Mouse (Mus musculus) frontal cortex, postnatal 14 days (tissue): ENCODE measurements around the gene C1galt1.

Experiments used
- DNase-seq, 2 experiments: peaks; one replicate each; pipeline ENCODE4 v3.0.0; 2022; ENCODE audit warnings: low spot score in 2 of 2

Gene C1galt1

GRCm38 (mm10) chr6:7844802-7845679 lies at the start of gene C1galt1:
C1galt1 (plus strand) TSS chr6:7844842.
- peak in 1 of 2 experiments; percentile 11 for DNase-seq

- no peak for DNase-seq
Measured at GRCm38 (mm10) chr6:7799969-7800368, 44.7 kb upstream of the C1galt1 start.

- no peak for DNase-seq
Measured at GRCm38 (mm10) chr6:7803765-7804542, 40.7 kb upstream of the C1galt1 start.

GRCm38 (mm10) chr6:7814146-7814545 lies 30.5 kb upstream of the C1galt1 start:
- DNase-seq, result no peak

- no peak for DNase-seq
Measured at GRCm38 (mm10) chr6:7816233-7816632, 28.4 kb upstream of the C1galt1 start.

- DNase-seq, result no peak
Measured at GRCm38 (mm10) chr6:7822688-7823087, 22.0 kb upstream of the C1galt1 start.

GRCm38 (mm10) chr6:7830793-7831192 lies 13.8 kb upstream of the C1galt1 start:
- DNase-seq, result no peak

GRCm38 (mm10) chr6:7832564-7833175 lies 12.0 kb upstream of the C1galt1 start:
- no peak for DNase-seq

- DNase-seq, result no peak
Measured at GRCm38 (mm10) chr6:7843726-7844411, 773 bp upstream of the C1galt1 start.

- peak; percentile 92 to 95 for DNase-seq
Measured at GRCm38 (mm10) chr6:7844412-7844801, 235 bp upstream of the C1galt1 start.

- DNase-seq, result no peak
Measured at GRCm38 (mm10) chr6:7845680-7846017, 1.0 kb downstream of the C1galt1 start.

GRCm38 (mm10) chr6:7846726-7847439 lies 2.2 kb downstream of the C1galt1 start:
- DNase-seq, result no peak

- DNase-seq, result no peak
Measured at GRCm38 (mm10) chr6:7847890-7848508, 3.4 kb downstream of the C1galt1 start.

GRCm38 (mm10) chr6:7848714-7849113 lies 4.1 kb downstream of the C1galt1 start:
- DNase-seq, result no peak

GRCm38 (mm10) chr6:7851036-7851435 lies 6.4 kb downstream of the C1galt1 start:
- no peak for DNase-seq

GRCm38 (mm10) chr6:7852919-7853318 lies 8.3 kb downstream of the C1galt1 start:
- DNase-seq, result no peak

- DNase-seq, result no peak
Measured at GRCm38 (mm10) chr6:7853461-7853860, 8.8 kb downstream of the C1galt1 start.

GRCm38 (mm10) chr6:7856682-7857290 lies 12.1 kb downstream of the C1galt1 start:
- DNase-seq, result no peak

GRCm38 (mm10) chr6:7857356-7858247 lies 13.0 kb downstream of the C1galt1 start:
- no peak for DNase-seq
